Mouse (Mus musculus) midbrain, embryonic 16.5 days (tissue): ENCODE results near the gene Cyp2c23. TPM values are rescaled to one million over a fixed set of nuclear protein-coding genes. Genes with fewer than 3 reads are reported as not detected.

Source experiments
- ATAC-seq: fragments of 200-750 bp; cut with Nextera tagmentation; 2 replicates; pipeline ENCODE4 v1.8.0; 2017; ENCODE audit warnings: moderate TSS enrichment
- H3K27ac ChIP-seq: fragments of 300-500 bp; sonication (generic); 2 replicates; pipeline ENCODE4 v1.5.1; 2014; ENCODE audit warnings: mild to moderate bottlenecking, low read length, mixed read lengths
- H3K27me3 ChIP-seq: fragments of 300-500 bp; sonication (generic); 2 replicates; pipeline ENCODE4 v1.6.1; 2014; ENCODE audit warnings: low read depth, low read length, mixed read lengths; ENCODE audit not compliant: control insufficient read depth, insufficient read depth
- H3K36me3 ChIP-seq: fragments of 300-500 bp; sonication (generic); 2 replicates; pipeline ENCODE4 v1.6.1; 2014; ENCODE audit warnings: mild to moderate bottlenecking, low read length, moderate library complexity, mixed read lengths; ENCODE audit not compliant: control insufficient read depth, insufficient read depth
- H3K4me1 ChIP-seq: fragments of 300-500 bp; sonication (generic); 2 replicates; pipeline ENCODE4 v1.6.1; 2014; ENCODE audit warnings: mild to moderate bottlenecking, low read length, mixed read lengths; ENCODE audit not compliant: control insufficient read depth, insufficient read depth
- H3K4me2 ChIP-seq: fragments of 300-500 bp; sonication (generic); 2 replicates; pipeline ENCODE4 v1.6.1; 2014; ENCODE audit warnings: mild to moderate bottlenecking, low read length, mixed read lengths
- H3K4me3 ChIP-seq: fragments of 300-500 bp; sonication (generic); 2 replicates; pipeline ENCODE4 v1.5.1; 2014; ENCODE audit warnings: low read depth, mild to moderate bottlenecking, low read length, moderate library complexity, mixed read lengths
- H3K9ac ChIP-seq: fragments of 300-500 bp; sonication (generic); 2 replicates; pipeline ENCODE4 v1.6.1; 2014; ENCODE audit warnings: low read depth, low read length, mixed read lengths
- H3K9me3 ChIP-seq: fragments of 300-500 bp; sonication (generic); replicated peaks from 2 replicates; pipeline ENCODE4 v1.6.1; 2014; ENCODE audit warnings: mild to moderate bottlenecking, low read length, mixed read lengths; ENCODE audit not compliant: control insufficient read depth, poor library complexity, severe bottlenecking
- WGBS: fragments of 180-500 bp; shearing (Covaris S2); extraction: QIAGEN DNeasy Blood & Tissue Kit; methylation state at CpG from one replicate; pipeline ENCODE4 v1.1.7; 2014; 5-methylcytosine and 5-hydroxymethylcytosine counted together
- polyA plus RNA-seq: library from polyadenylated mRNA; unstranded; fragments of >200 nt; fragmentation: Nextera tagmentation; extraction: Ambion mirVana; gene quantifications from 2 replicates; pipeline ENCODE4 v1.2.1, GENCODE M21; 2015

Gene Cyp2c23
- polyA plus RNA-seq: not detected in 2 replicates

- no peak within 1 kb of the TSS for H3K4me3 ChIP-seq
- no peaks in the 10 kb centered on the region for H3K9me3 ChIP-seq
- no peaks in the 10 kb centered on the region for H3K36me3 ChIP-seq
- no peaks in the 10 kb centered on the region for H3K27me3 ChIP-seq
- 72% methylated on average over 7 of the region's 8 CpGs for WGBS
- no peaks in the 10 kb centered on the region for H3K4me1 ChIP-seq
- no peak within 1 kb of the TSS for H3K27ac ChIP-seq
- no peak within 1 kb of the TSS for H3K4me2 ChIP-seq
- ATAC-seq: no peak
- no peak within 1 kb of the TSS for H3K9ac ChIP-seq
Measured at GRCm38 (mm10) chr19:44028972-44029371, at the start of gene Cyp2c23. Gene Cyp2c23, minus strand, starts transcription at chr19:44029208.

GRCm38 (mm10) chr19:44077024-44077423 lies 48.0 kb upstream of the Cyp2c23 start:
- Histone ChIP-seq H3K9me3 (no peaks in the 10 kb centered on the region), H3K4me2 (no peak overlapping the region), H3K4me3 (no peak overlapping the region), H3K27me3 (no peaks in the 10 kb centered on the region), H3K27ac (no peak overlapping the region), H3K4me1 (no peaks in the 10 kb centered on the region), H3K9ac (no peak overlapping the region), H3K36me3 (peaks cover 16% of the 10 kb centered on the region)
- ATAC-seq: no peak
- 91% methylated on average over 4 of the region's 4 CpGs for WGBS

GRCm38 (mm10) chr19:44076457-44076856 lies 47.4 kb upstream of the Cyp2c23 start:
- H3K9ac ChIP-seq: no peak overlapping the region
- no peaks in the 10 kb centered on the region for H3K4me1 ChIP-seq
- no peak for ATAC-seq
- no peak overlapping the region for H3K27ac ChIP-seq
- no peaks in the 10 kb centered on the region for H3K9me3 ChIP-seq
- no peak overlapping the region for H3K4me3 ChIP-seq
- 94% methylated on average over 9 of the region's 9 CpGs for WGBS
- H3K27me3 ChIP-seq: no peaks in the 10 kb centered on the region
- H3K4me2 ChIP-seq: no peak overlapping the region
- H3K36me3 ChIP-seq: peaks cover 16% of the 10 kb centered on the region

- Histone ChIP-seq H3K9ac (no peak overlapping the region), H3K4me2 (no peak overlapping the region), H3K27ac (no peak overlapping the region), H3K9me3 (no peaks in the 10 kb centered on the region), H3K4me1 (no peaks in the 10 kb centered on the region), H3K4me3 (no peak overlapping the region), H3K27me3 (no peaks in the 10 kb centered on the region), H3K36me3 (peaks cover 12% of the 10 kb centered on the region)
- no peak for ATAC-seq
- 89% methylated on average over 11 of the region's 11 CpGs for whole genome bisulfite sequencing
Measured at GRCm38 (mm10) chr19:44074986-44075385, 46.0 kb upstream of the Cyp2c23 start.

- Histone ChIP-seq H3K36me3 (peaks cover 5% of the 10 kb centered on the region), H3K9ac (no peak overlapping the region), H3K27ac (no peak overlapping the region), H3K4me1 (peaks cover 15% of the 10 kb centered on the region), H3K4me3 (no peak overlapping the region), H3K9me3 (no peaks in the 10 kb centered on the region), H3K27me3 (no peaks in the 10 kb centered on the region), H3K4me2 (no peak overlapping the region)
- ATAC-seq: no peak
- WGBS: 69% methylated on average over 5 of the region's 5 CpGs
Measured at GRCm38 (mm10) chr19:44071166-44071565, 42.2 kb upstream of the Cyp2c23 start.

GRCm38 (mm10) chr19:44069914-44070232 lies 40.9 kb upstream of the Cyp2c23 start:
- H3K9ac ChIP-seq: peak overlapping the region; percentile 86
- WGBS: 9% methylated on average over 4 of the region's 4 CpGs
- peak overlapping the region; percentile 81 for H3K27ac ChIP-seq
- H3K4me3 ChIP-seq: peak overlapping the region; percentile 86
- no peak for ATAC-seq
- H3K4me1 ChIP-seq: peaks cover 15% of the 10 kb centered on the region
- H3K27me3 ChIP-seq: no peaks in the 10 kb centered on the region
- H3K4me2 ChIP-seq: peak overlapping the region; percentile 87
- peaks cover 2% of the 10 kb centered on the region for H3K36me3 ChIP-seq
- no peaks in the 10 kb centered on the region for H3K9me3 ChIP-seq

GRCm38 (mm10) chr19:44069121-44069913 lies 40.3 kb upstream of the Cyp2c23 start, which contains the start of gene Erlin1:
Gene Erlin1, minus strand, starts transcription at chr19:44069785.
- peak; percentile 96 for ATAC-seq
- no peaks in the 10 kb centered on the region for H3K27me3 ChIP-seq
- WGBS: under 1% methylated on average over 73 of the region's 75 CpGs

GRCm38 (mm10) chr19:44068232-44068631 lies 39.2 kb upstream of the Cyp2c23 start:
- Histone ChIP-seq H3K4me2 (peak overlapping the region; percentile 87), H3K4me3 (peak overlapping the region; percentile 86; the same call in 1 of the 2 replicates), H3K36me3 (no peaks in the 10 kb centered on the region), H3K27ac (no peak overlapping the region), H3K9me3 (no peaks in the 10 kb centered on the region), H3K27me3 (no peaks in the 10 kb centered on the region), H3K9ac (no peak overlapping the region), H3K4me1 (peaks cover 15% of the 10 kb centered on the region)
- ATAC-seq: no peak
- 86% methylated on average over 4 of the region's 4 CpGs for WGBS

More at GRCm38 (mm10) chr19:44069121-44069913, 40.3 kb upstream of the Cyp2c23 start, which contains the start of gene Erlin1:
- no peaks in the 10 kb centered on the region for H3K36me3 ChIP-seq
- H3K9me3 ChIP-seq: no peaks in the 10 kb centered on the region
- peak within 1 kb of the TSS; percentile 87 for H3K4me2 ChIP-seq
- H3K27ac ChIP-seq: peak within 1 kb of the TSS; percentile 81
- H3K4me1 ChIP-seq: peaks cover 15% of the 10 kb centered on the region
- H3K9ac ChIP-seq: peak within 1 kb of the TSS; percentile 86
- H3K4me3 ChIP-seq: peak within 1 kb of the TSS; percentile 86

- Histone ChIP-seq H3K27ac (no peak overlapping the region), H3K4me3 (no peak overlapping the region), H3K4me2 (no peak overlapping the region), H3K27me3 (no peaks in the 10 kb centered on the region), H3K4me1 (peaks cover 15% of the 10 kb centered on the region), H3K36me3 (0 out of 2 replicates have a peak, but pooled peaks cover 2% of the 10 kb centered on the region), H3K9me3 (no peaks in the 10 kb centered on the region), H3K9ac (no peak overlapping the region)
- no peak for ATAC-seq
- 85% methylated on average over 9 of the region's 9 CpGs for WGBS
Measured at GRCm38 (mm10) chr19:44067323-44068049, 38.5 kb upstream of the Cyp2c23 start.
